Mouse (Mus musculus): ENCODE data around the gene Rln3. TPM values are rescaled to one million over a fixed set of nuclear protein-coding genes. Genes with fewer than 3 reads are reported as not detected.
A peak's percentile ranks its signal among the peaks of the same experiment; 100 is the strongest.

The Rln3 gene
- polyA plus RNA-seq, 1 experiment from 2014 or later: not detected

GRCm38 (mm10) chr8:84042066-84042947 lies 2.5 kb downstream of the Rln3 start, which contains the start of gene Il27ra:
Gene Il27ra, minus strand, starts transcription at chr8:84042589.
- Histone ChIP-seq H3K9ac (peak within 1 kb of the TSS; percentile 58), H3K4me3 (peak within 1 kb of the TSS; percentile 56), H3K9me3 (replicated peaks) (no peaks in the 10 kb centered on the region), H3K27me3 (peaks cover 35% of the 10 kb centered on the region), H3K36me3 (no peaks in the 10 kb centered on the region), H3K4me2 (peak within 1 kb of the TSS; percentile 89), H3K4me1 (replicated peaks) (peaks cover 26% of the 10 kb centered on the region), H3K27ac (0 out of 2 replicates have a peak within 1 kb of the TSS, but pooled peaks have one; percentile 37)
- WGBS: 3% methylated on average over 40 of the region's 40 CpGs
- peak; percentile 70 for ATAC-seq (replicated peaks; ENCODE audit: insufficient number of reproducible peaks, insufficient read depth, low FRiP score, low read depth)

GRCm38 (mm10) chr8:84039050-84039449 lies 5.8 kb downstream of the Rln3 start:
- WGBS: 8% methylated on average over 5 of the region's 5 CpGs
- no peak for ATAC-seq (replicated peaks; ENCODE audit: insufficient number of reproducible peaks, insufficient read depth, low FRiP score, low read depth)

GRCm38 (mm10) chr8:84038015-84038414 lies 6.8 kb downstream of the Rln3 start:
- WGBS: 57% methylated on average over 5 of the region's 5 CpGs
- H3K36me3 ChIP-seq: no peaks in the 10 kb centered on the region
- H3K9ac ChIP-seq: no peak overlapping the region
- no peak overlapping the region for H3K27ac ChIP-seq
- no peak for ATAC-seq (replicated peaks; ENCODE audit: insufficient number of reproducible peaks, insufficient read depth, low FRiP score, low read depth)
- peaks cover 19% of the 10 kb centered on the region for H3K4me1 ChIP-seq (replicated peaks)
- H3K27me3 ChIP-seq: peaks cover 6% of the 10 kb centered on the region; the same call in 1 of the 2 replicates
- no peaks in the 10 kb centered on the region for H3K9me3 ChIP-seq (replicated peaks)
- H3K4me3 ChIP-seq: no peak overlapping the region
- H3K4me2 ChIP-seq: no peak overlapping the region

More at GRCm38 (mm10) chr8:84039050-84039449, 5.8 kb downstream of the Rln3 start:
- no peaks in the 10 kb centered on the region for H3K9me3 ChIP-seq (replicated peaks)
- H3K4me3 ChIP-seq: no peak overlapping the region
- no peak overlapping the region for H3K27ac ChIP-seq
- H3K4me2 ChIP-seq: no peak overlapping the region
- no peak overlapping the region for H3K9ac ChIP-seq
- H3K36me3 ChIP-seq: no peaks in the 10 kb centered on the region
- peaks cover 16% of the 10 kb centered on the region for H3K27me3 ChIP-seq
- H3K4me1 ChIP-seq (replicated peaks): peaks cover 20% of the 10 kb centered on the region

GRCm38 (mm10) chr8:84032777-84033176 lies 12.0 kb downstream of the Rln3 start:
- 69% methylated on average over 4 of the region's 4 CpGs for WGBS
- no peak for ATAC-seq (replicated peaks; ENCODE audit: insufficient number of reproducible peaks, insufficient read depth, low FRiP score, low read depth)
- H3K27ac ChIP-seq: no peak overlapping the region
- no peaks in the 10 kb centered on the region for H3K9me3 ChIP-seq (replicated peaks)
- peaks cover 12% of the 10 kb centered on the region for H3K27me3 ChIP-seq
- H3K4me1 ChIP-seq (replicated peaks): peaks cover under 1% of the 10 kb centered on the region; the same call in 1 of the 2 replicates
- H3K4me3 ChIP-seq: no peak overlapping the region
- H3K4me2 ChIP-seq: no peak overlapping the region
- no peak overlapping the region for H3K9ac ChIP-seq
- H3K36me3 ChIP-seq: no peaks in the 10 kb centered on the region

DNA sequence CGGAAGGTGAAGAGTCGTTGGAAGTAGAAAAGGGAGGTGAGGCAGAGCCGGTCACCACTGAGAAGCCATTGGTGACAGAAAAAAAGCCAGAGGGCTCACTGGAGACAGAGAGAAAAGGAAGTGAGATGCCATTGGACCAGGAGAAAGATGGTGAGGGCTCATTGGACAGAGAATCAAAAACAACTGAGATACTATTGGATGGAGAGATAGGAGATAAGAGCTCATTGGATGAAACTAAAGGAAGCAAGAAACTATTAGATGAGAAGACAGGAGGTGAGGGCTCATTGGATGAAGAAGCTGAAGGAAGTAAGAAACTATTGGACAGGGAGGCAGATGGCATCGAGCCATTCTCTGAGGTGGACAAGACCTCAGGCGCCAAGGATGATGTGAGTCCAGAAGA lies 15.5 kb downstream of the Rln3 start:
- no peaks in the 10 kb centered on the region for H3K9me3 ChIP-seq (replicated peaks)
- H3K4me1 ChIP-seq (replicated peaks): peaks cover 12% of the 10 kb centered on the region
- H3K9ac ChIP-seq: no peak overlapping the region
- H3K4me2 ChIP-seq: no peak overlapping the region
- no peak overlapping the region for H3K4me3 ChIP-seq
- 87% methylated on average over 5 of the region's 5 CpGs for WGBS
- H3K36me3 ChIP-seq: no peaks in the 10 kb centered on the region
- H3K27me3 ChIP-seq: peaks cover 41% of the 10 kb centered on the region
- no peak for ATAC-seq (replicated peaks; ENCODE audit: insufficient number of reproducible peaks, insufficient read depth, low FRiP score, low read depth)
- no peak overlapping the region for H3K27ac ChIP-seq

GRCm38 (mm10) chr8:84027449-84027848 lies 17.4 kb downstream of the Rln3 start:
- no peaks in the 10 kb centered on the region for H3K9me3 ChIP-seq (replicated peaks)
- ATAC-seq (replicated peaks; ENCODE audit: insufficient number of reproducible peaks, insufficient read depth, low FRiP score, low read depth): no peak
- H3K27ac ChIP-seq: no peak overlapping the region
- WGBS: 13% methylated on average over 10 of the region's 10 CpGs
- H3K4me2 ChIP-seq: no peak overlapping the region
- no peak overlapping the region for H3K9ac ChIP-seq
- peaks cover 41% of the 10 kb centered on the region for H3K27me3 ChIP-seq
- H3K36me3 ChIP-seq: no peaks in the 10 kb centered on the region
- no peak overlapping the region for H3K4me3 ChIP-seq
- H3K4me1 ChIP-seq (replicated peaks): peaks cover 30% of the 10 kb centered on the region

GRCm38 (mm10) chr8:84025863-84026262 lies 18.9 kb downstream of the Rln3 start:
- peaks cover 53% of the 10 kb centered on the region for H3K27me3 ChIP-seq
- H3K9ac ChIP-seq: peak overlapping the region; percentile 43; the same call in 1 of the 2 replicates
- no peaks in the 10 kb centered on the region for H3K36me3 ChIP-seq
- no peaks in the 10 kb centered on the region for H3K9me3 ChIP-seq (replicated peaks)
- peak overlapping the region; percentile 54 for H3K4me3 ChIP-seq
- H3K4me2 ChIP-seq: peak overlapping the region; percentile 85
- no peak; the same call in 1 of the 2 replicates for ATAC-seq (replicated peaks; ENCODE audit: insufficient number of reproducible peaks, insufficient read depth, low FRiP score, low read depth)
- H3K27ac ChIP-seq: no peak overlapping the region
- H3K4me1 ChIP-seq (replicated peaks): peaks cover 46% of the 10 kb centered on the region
- 1% methylated on average over 41 of the region's 41 CpGs for WGBS

DNA sequence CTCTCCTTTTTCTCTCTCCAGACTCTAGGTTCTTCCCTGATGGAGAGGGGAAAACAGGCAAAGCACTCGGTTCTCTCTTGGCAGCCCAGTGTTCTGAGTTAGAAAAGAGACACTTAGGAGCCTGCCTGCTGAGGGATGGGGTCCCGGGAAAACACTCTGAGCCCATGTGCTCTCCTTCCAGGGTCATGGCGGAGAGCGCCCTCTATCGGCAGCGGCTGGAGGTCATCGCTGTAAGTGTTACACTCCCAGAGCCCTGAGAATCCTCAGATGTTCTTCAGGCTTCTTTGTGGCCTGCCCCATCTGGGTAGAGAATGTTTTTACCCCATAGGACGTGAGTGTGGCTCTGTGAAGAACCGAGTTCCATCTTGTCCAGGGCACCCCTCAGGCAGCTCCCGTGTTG lies 20.6 kb downstream of the Rln3 start:
- H3K4me3 ChIP-seq: no peak overlapping the region
- H3K27ac ChIP-seq: peak overlapping the region; percentile 66; the same call in 1 of the 2 replicates
- H3K4me2 ChIP-seq: no peak overlapping the region
- 21% methylated on average over 10 of the region's 10 CpGs for WGBS
- H3K36me3 ChIP-seq: no peaks in the 10 kb centered on the region
- H3K27me3 ChIP-seq: peaks cover 62% of the 10 kb centered on the region
- H3K9me3 ChIP-seq (replicated peaks): no peaks in the 10 kb centered on the region
- no peak overlapping the region for H3K9ac ChIP-seq
- no peak for ATAC-seq (replicated peaks; ENCODE audit: insufficient number of reproducible peaks, insufficient read depth, low FRiP score, low read depth)
- H3K4me1 ChIP-seq (replicated peaks): peaks cover 47% of the 10 kb centered on the region

DNA sequence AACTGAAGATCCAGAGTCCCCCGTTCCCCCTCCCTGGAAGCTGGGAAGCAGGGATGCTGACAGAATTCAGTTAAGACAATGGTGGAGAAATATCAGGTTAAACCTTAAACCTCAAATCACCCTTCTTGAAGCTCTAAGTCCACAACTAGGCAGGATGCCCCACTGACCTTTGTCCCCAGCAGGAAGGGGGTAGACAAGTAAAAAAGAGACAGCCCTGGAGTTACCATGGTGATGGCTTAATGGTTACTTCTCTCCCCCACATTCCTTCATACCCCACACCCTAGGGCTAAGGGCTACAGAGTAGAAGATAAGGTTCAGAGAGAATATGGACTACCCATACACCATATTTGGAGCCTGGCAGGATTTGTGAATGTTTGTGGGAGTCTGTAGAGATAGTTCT lies 21.2 kb downstream of the Rln3 start:
- H3K27ac ChIP-seq: peak overlapping the region; percentile 66
- WGBS: 29% methylated on average over 1 of the region's 1 CpGs

DNA sequence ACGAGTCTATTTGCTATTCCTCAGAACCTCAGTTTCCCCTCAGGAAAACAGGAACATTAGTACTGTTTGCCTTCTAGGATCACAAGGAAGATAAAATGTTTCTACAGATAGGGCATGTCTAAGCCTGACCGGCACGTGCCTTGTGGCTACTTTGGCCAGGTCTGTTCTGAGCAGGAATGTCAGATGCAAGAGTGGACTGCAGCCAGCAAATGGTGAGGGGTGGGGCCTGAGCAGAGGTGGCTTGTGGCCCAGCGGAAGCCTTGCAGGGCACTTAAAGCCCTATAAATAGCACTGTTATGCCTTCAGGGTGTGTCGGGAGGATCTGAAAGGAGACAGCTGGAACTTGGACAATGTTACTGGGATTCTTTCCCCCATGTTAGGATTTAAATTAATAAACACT lies 21.7 kb downstream of the Rln3 start:
- H3K27ac ChIP-seq: peak overlapping the region; percentile 66
- H3K27me3 ChIP-seq: peaks cover 54% of the 10 kb centered on the region

More for the DNA sequence above, 21.2 kb downstream of the Rln3 start:
- Histone ChIP-seq H3K4me2 (peak overlapping the region; percentile 23), H3K9ac (no peak overlapping the region), H3K36me3 (no peaks in the 10 kb centered on the region), H3K9me3 (replicated peaks) (no peaks in the 10 kb centered on the region), H3K27me3 (peaks cover 58% of the 10 kb centered on the region), H3K4me3 (no peak overlapping the region), H3K4me1 (replicated peaks) (peaks cover 47% of the 10 kb centered on the region)
- ATAC-seq (replicated peaks; ENCODE audit: insufficient number of reproducible peaks, insufficient read depth, low FRiP score, low read depth): no peak

GRCm38 (mm10) chr8:84021569-84021968 lies 23.2 kb downstream of the Rln3 start:
- Histone ChIP-seq H3K27ac (no peak overlapping the region), H3K27me3 (peaks cover 38% of the 10 kb centered on the region), H3K36me3 (no peaks in the 10 kb centered on the region), H3K4me3 (no peak overlapping the region), H3K9ac (no peak overlapping the region), H3K4me1 (replicated peaks) (peaks cover 47% of the 10 kb centered on the region), H3K9me3 (replicated peaks) (no peaks in the 10 kb centered on the region), H3K4me2 (peak overlapping the region; percentile 22; the same call in 1 of the 2 replicates)
- ATAC-seq (replicated peaks; ENCODE audit: insufficient number of reproducible peaks, insufficient read depth, low FRiP score, low read depth): no peak
- WGBS: 53% methylated on average over 12 of the region's 12 CpGs

More for the DNA sequence above, 21.7 kb downstream of the Rln3 start:
- 6% methylated on average over 5 of the region's 5 CpGs for WGBS
- Histone ChIP-seq H3K9ac (no peak overlapping the region), H3K36me3 (no peaks in the 10 kb centered on the region), H3K4me2 (peak overlapping the region; percentile 23), H3K4me3 (no peak overlapping the region), H3K9me3 (replicated peaks) (no peaks in the 10 kb centered on the region), H3K4me1 (replicated peaks) (peaks cover 47% of the 10 kb centered on the region)
- ATAC-seq (replicated peaks; ENCODE audit: insufficient number of reproducible peaks, insufficient read depth, low FRiP score, low read depth): peak; percentile 75

Measured in heart, embryonic 15.5 days (tissue).